Mouse (Mus musculus) testis, postnatal 14 days (tissue): ENCODE measurements around the gene Gm20605.

Experiments used
- DNase-seq: peaks from one replicate; pipeline ENCODE4 v3.0.0; 2021; ENCODE audit warnings: low spot score

Gene Gm20605

GRCm38 (mm10) chr5:137652474-137652873, 23.5 kb downstream of the Gm20605 start:
- no peak for DNase-seq

- DNase-seq, result no peak
Measured at GRCm38 (mm10) chr5:137653366-137653765, 24.4 kb downstream of the Gm20605 start.

GRCm38 (mm10) chr5:137654746-137655145, 25.8 kb downstream of the Gm20605 start:
- no peak for DNase-seq

GRCm38 (mm10) chr5:137656977-137657376, 28.0 kb downstream of the Gm20605 start:
- DNase-seq, result peak; percentile 64

- no peak for DNase-seq
Measured at GRCm38 (mm10) chr5:137660064-137660688, 31.2 kb downstream of the Gm20605 start.

- no peak for DNase-seq
Measured at GRCm38 (mm10) chr5:137663057-137663456, 34.1 kb downstream of the Gm20605 start.

- DNase-seq, result no peak
Measured at GRCm38 (mm10) chr5:137668971-137669370, 40.0 kb downstream of the Gm20605 start.

- no peak for DNase-seq
Measured at GRCm38 (mm10) chr5:137670240-137670639, 41.3 kb downstream of the Gm20605 start.

- DNase-seq, result peak; percentile 87
Measured at GRCm38 (mm10) chr5:137671443-137672240, 42.7 kb downstream of the Gm20605 start.

- DNase-seq, result no peak
Measured at GRCm38 (mm10) chr5:137672361-137672760, 43.4 kb downstream of the Gm20605 start.

GRCm38 (mm10) chr5:137673015-137673414, 44.0 kb downstream of the Gm20605 start:
- no peak for DNase-seq

GRCm38 (mm10) chr5:137674786-137675185, 45.8 kb downstream of the Gm20605 start:
- no peak for DNase-seq

- DNase-seq, result no peak
Measured at GRCm38 (mm10) chr5:137677859-137678258, 48.9 kb downstream of the Gm20605 start.

- DNase-seq, result no peak
Measured at GRCm38 (mm10) chr5:137678736-137679135, 49.8 kb downstream of the Gm20605 start.

GRCm38 (mm10) chr5:137679726-137680125, 50.8 kb downstream of the Gm20605 start:
- no peak for DNase-seq

- no peak for DNase-seq
Measured at GRCm38 (mm10) chr5:137682526-137682925, 53.6 kb downstream of the Gm20605 start.

GRCm38 (mm10) chr5:137683388-137684293, 54.7 kb downstream of the Gm20605 start:
- no peak for DNase-seq

GRCm38 (mm10) chr5:137684294-137685123, 55.5 kb downstream of the Gm20605 start, which contains the start of gene Agfg2:
Gene Agfg2, minus strand, starts transcription at chr5:137684726.
- DNase-seq, result peak; percentile 99

- DNase-seq, result no peak
Measured at GRCm38 (mm10) chr5:137685653-137686052, 56.7 kb downstream of the Gm20605 start.

GRCm38 (mm10) chr5:137686127-137686790, 57.3 kb downstream of the Gm20605 start:
- DNase-seq, result no peak

GRCm38 (mm10) chr5:137689974-137690373, 61.0 kb downstream of the Gm20605 start:
- no peak for DNase-seq
